24 mouse cellular contexts compared by ENCODE assay signal in genomic region chr9:121815183-121815582, GRCm38 (mm10). TPM values are rescaled to one million over a fixed set of nuclear protein-coding genes. Genes with fewer than 3 reads are reported as not detected.
A peak's percentile ranks its signal among the peaks of the same experiment; 100 is the strongest.
DNase-seq lines count a peak whose midpoint lies in the region; ATAC-seq and TF ChIP-seq lines count a peak whose summit lies in the region.
"Had no signal": no experiment of that assay in that cellular context is flagged by ENCODE, and none has a peak within 500 bp of the region (broad histone marks: within the 10 kb centered on the region; RNA-seq: fewer than 3 reads in every experiment).

No protein-coding gene starts in this region.

- H3K9ac ChIP-seq in midbrain, embryonic 11.5 days (ENCODE audit: low read length): no peak overlapping the region
- no peak overlapping the region for H3K9ac ChIP-seq in midbrain, postnatal 0 days (replicated peaks; ENCODE audit: low read length, poor library complexity, severe bottlenecking)
- H3K9ac ChIP-seq in hindbrain, embryonic 16.5 days (ENCODE audit: low read depth, low read length): no peak overlapping the region
- H3K9ac ChIP-seq: embryonic facial prominence, embryonic 12.5 days; forebrain, embryonic 13.5 days; forebrain, embryonic 15.5 days; forebrain, postnatal 0 days had no signal

- no peak overlapping the region for H3K27ac ChIP-seq in midbrain, embryonic 11.5 days (ENCODE audit: low read depth, low read length)
- H3K27ac ChIP-seq in midbrain, postnatal 0 days (ENCODE audit: low read depth, low read length): no peak overlapping the region
- no peak overlapping the region for H3K27ac ChIP-seq in hindbrain, embryonic 16.5 days (ENCODE audit: low read depth, low read length)
- H3K27ac ChIP-seq in limb, embryonic 10.5 days: no peak overlapping the region
- H3K27ac ChIP-seq: embryonic facial prominence, embryonic 10.5 days; embryonic facial prominence, embryonic 12.5 days; forebrain, embryonic 13.5 days; forebrain, embryonic 15.5 days had no signal

- peaks cover 9% of the 10 kb centered on the region for H3K4me1 ChIP-seq in midbrain, embryonic 11.5 days (ENCODE audit: control insufficient read depth, insufficient read depth, low read length)
- peaks cover 6% of the 10 kb centered on the region; the same call in 1 of the 2 replicates for H3K4me1 ChIP-seq in midbrain, postnatal 0 days (ENCODE audit: insufficient read depth, low read length)
- H3K4me1 ChIP-seq in hindbrain, embryonic 16.5 days (ENCODE audit: control insufficient read depth, insufficient read depth, low read depth, low read length): peaks cover 11% of the 10 kb centered on the region
- H3K4me1 ChIP-seq in limb, embryonic 10.5 days: peaks cover 5% of the 10 kb centered on the region; the same call in 1 of the 2 replicates

- WGBS in midbrain, embryonic 11.5 days: 74% methylated on average over 6 of the region's 6 CpGs
- 82% methylated on average over 6 of the region's 6 CpGs for WGBS in midbrain, postnatal 0 days
- 83% methylated on average over 6 of the region's 6 CpGs for WGBS in hindbrain, embryonic 16.5 days
- 66% methylated on average over 6 of the region's 6 CpGs for WGBS in limb, embryonic 10.5 days

- no peak for TF ChIP-seq CTCF in midbrain, postnatal 0 days (IDR thresholded peaks at IDR 0.05)

- no peak overlapping the region for H3K4me2 ChIP-seq in midbrain, embryonic 11.5 days
- no peak overlapping the region for H3K4me2 ChIP-seq in midbrain, postnatal 0 days (ENCODE audit: low read depth, low read length, poor library complexity, severe bottlenecking)
- H3K4me2 ChIP-seq in hindbrain, embryonic 16.5 days (ENCODE audit: low read length): no peak overlapping the region
- H3K4me2 ChIP-seq: embryonic facial prominence, embryonic 12.5 days; forebrain, embryonic 13.5 days; forebrain, embryonic 15.5 days had no signal

- no peaks in the 10 kb centered on the region for H3K9me3 ChIP-seq in midbrain, embryonic 11.5 days (ENCODE audit: control insufficient read depth, low read length)
- H3K9me3 ChIP-seq in midbrain, postnatal 0 days (ENCODE audit: low read length): no peaks in the 10 kb centered on the region
- no peaks in the 10 kb centered on the region for H3K9me3 ChIP-seq in hindbrain, embryonic 16.5 days (ENCODE audit: control insufficient read depth, low read length)
- H3K9me3 ChIP-seq in limb, embryonic 10.5 days (replicated peaks): no peaks in the 10 kb centered on the region
- H3K9me3 ChIP-seq: embryonic facial prominence, embryonic 10.5 days; embryonic facial prominence, embryonic 12.5 days; forebrain, embryonic 13.5 days; forebrain, embryonic 15.5 days had no signal

- no peaks in the 10 kb centered on the region for H3K36me3 ChIP-seq in midbrain, embryonic 11.5 days (ENCODE audit: control insufficient read depth, insufficient read depth, low read length)
- H3K36me3 ChIP-seq in midbrain, postnatal 0 days (ENCODE audit: insufficient read depth, low read length): no peaks in the 10 kb centered on the region
- H3K36me3 ChIP-seq in hindbrain, embryonic 16.5 days (ENCODE audit: control insufficient read depth, insufficient read depth, low read length): no peaks in the 10 kb centered on the region
- H3K36me3 ChIP-seq in limb, embryonic 10.5 days: no peaks in the 10 kb centered on the region
- H3K36me3 ChIP-seq: embryonic facial prominence, embryonic 10.5 days; embryonic facial prominence, embryonic 12.5 days; forebrain, embryonic 15.5 days had no signal

- DNase-seq in midbrain, embryonic 11.5 days (ENCODE audit: low spot score, missing footprints): peak; percentile 28
- no peak for DNase-seq in midbrain, postnatal 0 days (ENCODE audit: low spot score)
- DNase-seq in 416B (ENCODE audit: low read depth): peak; percentile 49
- DNase-seq in yolk sac, embryonic 10.5 days (ENCODE audit: low spot score): peak; percentile 60
- no peak for DNase-seq in layer of hippocampus, postnatal 25 days (ENCODE audit: extremely low spot score in 1 of 2, low spot score in 1 of 2)
- no peak for DNase-seq in limb, embryonic 10.5 days (ENCODE audit: low spot score)
- DNase-seq: adrenal gland, adult 2 months; adrenal gland, postnatal 10 days; adrenal gland, postnatal 25 days; cerebellum, adult 11 months; cerebellum, adult 18-20 months; cerebellum, adult 8-10 months; cerebellum, adult 9-11 months; cerebellum, postnatal 14 days; cerebellum, postnatal 36 days; forebrain, postnatal 0 days had no signal

- H3K4me3 ChIP-seq in midbrain, embryonic 11.5 days (ENCODE audit: low read depth, low read length): no peak overlapping the region
- no peak overlapping the region for H3K4me3 ChIP-seq in midbrain, postnatal 0 days (ENCODE audit: low read depth, low read length)
- no peak overlapping the region for H3K4me3 ChIP-seq in hindbrain, embryonic 16.5 days (ENCODE audit: low read length)
- H3K4me3 ChIP-seq in limb, embryonic 10.5 days: no peak overlapping the region
- H3K4me3 ChIP-seq: embryonic facial prominence, embryonic 10.5 days; embryonic facial prominence, embryonic 12.5 days; forebrain, embryonic 13.5 days; forebrain, embryonic 15.5 days had no signal

- no peak for ATAC-seq in midbrain, embryonic 11.5 days (ENCODE audit: low FRiP score)
- no peak for ATAC-seq in midbrain, postnatal 0 days (ENCODE audit: low FRiP score)
- ATAC-seq in common myeloid progenitor, adult 5-6 weeks (replicated peaks; ENCODE audit: low read depth, poor library complexity, severe bottlenecking): 0 out of 2 replicates have a peak, but pooled peaks have one; percentile 22
- ATAC-seq in hindbrain, embryonic 16.5 days: no peak
- ATAC-seq: CD4-positive, CD25-positive, alpha-beta regulatory T cell, adult 4 months; forebrain, embryonic 13.5 days; forebrain, embryonic 15.5 days; forebrain, postnatal 0 days had no signal

- H3K27me3 ChIP-seq in midbrain, embryonic 11.5 days (ENCODE audit: control insufficient read depth, insufficient read depth, low read length): no peaks in the 10 kb centered on the region; the same call in 1 of the 2 replicates
- no peaks in the 10 kb centered on the region for H3K27me3 ChIP-seq in midbrain, postnatal 0 days (ENCODE audit: insufficient read depth, low read length)
- no peaks in the 10 kb centered on the region for H3K27me3 ChIP-seq in hindbrain, embryonic 16.5 days (replicated peaks; ENCODE audit: control insufficient read depth, insufficient read depth, low read length)
- H3K27me3 ChIP-seq in limb, embryonic 10.5 days (ENCODE audit: low read depth, poor library complexity, severe bottlenecking): no peaks in the 10 kb centered on the region
- H3K27me3 ChIP-seq: embryonic facial prominence, embryonic 12.5 days; forebrain, embryonic 13.5 days; forebrain, embryonic 15.5 days had no signal

RNA-seq across cellular contexts. Expression of gene Hhatl, which starts 22.9 kb away (rescaled TPM):
- polyA plus RNA-seq in midbrain, embryonic 11.5 days (2014; fragmentation: Nextera tagmentation; extraction: Ambion mirVana): not detected in 2 replicates
- total RNA-seq in midbrain, postnatal 0 days (2014; rRNA removed): 1.2 and 1.5 TPM in 2 replicates
- 0.64 and 0.99 TPM in 2 replicates for polyA plus RNA-seq in midbrain, postnatal 0 days (2015; fragmentation: Nextera tagmentation; extraction: Ambion mirVana)
- not detected in 2 replicates for total RNA-seq in common myeloid progenitor, adult 5-6 weeks (2017)
- 0.50 and 0.55 TPM in 2 replicates for polyA plus RNA-seq in hindbrain, embryonic 16.5 days (2015; fragmentation: Nextera tagmentation; extraction: Ambion mirVana)
- total RNA-seq in layer of hippocampus, postnatal 25 days (2021): 10 to 100 TPM; 15.1 to 15.5 TPM
- polyA plus RNA-seq in limb, embryonic 10.5 days (2016; fragmentation: Nextera tagmentation; extraction: Ambion mirVana): not detected in 2 replicates
- total RNA-seq: adrenal gland, adult 2 months; adrenal gland, postnatal 25 days; MEL had no signal
- polyA plus RNA-seq: CD4-positive, CD25-positive, alpha-beta regulatory T cell, adult 4 months; embryonic facial prominence, embryonic 10.5 days had no signal

RNA-seq across cellular contexts. Expression of gene Ccdc13, which starts 24.1 kb away (rescaled TPM):
- polyA plus RNA-seq in midbrain, embryonic 11.5 days (2014; fragmentation: Nextera tagmentation; extraction: Ambion mirVana): 1.5 and 2.0 TPM in 2 replicates
- total RNA-seq in midbrain, postnatal 0 days (2014; rRNA removed): 2.8 and 3.0 TPM in 2 replicates
- 4.1 and 4.8 TPM in 2 replicates for polyA plus RNA-seq in midbrain, postnatal 0 days (2015; fragmentation: Nextera tagmentation; extraction: Ambion mirVana)
- total RNA-seq in common myeloid progenitor, adult 5-6 weeks (2017): not detected in 2 replicates
- 2.8 and 3.6 TPM in 2 replicates for polyA plus RNA-seq in hindbrain, embryonic 16.5 days (2015; fragmentation: Nextera tagmentation; extraction: Ambion mirVana)
- total RNA-seq in layer of hippocampus, postnatal 25 days (2021): 1 to 10 TPM; 8.9 to 9.7 TPM
- 0.36 and 0.38 TPM in 2 replicates for polyA plus RNA-seq in limb, embryonic 10.5 days (2016; fragmentation: Nextera tagmentation; extraction: Ambion mirVana)
- total RNA-seq: MEL had no signal
- polyA plus RNA-seq: CD4-positive, CD25-positive, alpha-beta regulatory T cell, adult 4 months had no signal

RNA-seq across cellular contexts. Expression of gene Klhl40, which starts 37.8 kb away (rescaled TPM):
- 0.11 and 0.16 TPM in 2 replicates for polyA plus RNA-seq in midbrain, embryonic 11.5 days (2014; fragmentation: Nextera tagmentation; extraction: Ambion mirVana)
- total RNA-seq in midbrain, postnatal 0 days (2014; rRNA removed): 1.3 and 1.7 TPM in 2 replicates
- 2.9 and 3.2 TPM in 2 replicates for polyA plus RNA-seq in midbrain, postnatal 0 days (2015; fragmentation: Nextera tagmentation; extraction: Ambion mirVana)
- 0.59 TPM in 1 of 2 replicates, not detected in the other for total RNA-seq in common myeloid progenitor, adult 5-6 weeks (2017)
- polyA plus RNA-seq in hindbrain, embryonic 16.5 days (2015; fragmentation: Nextera tagmentation; extraction: Ambion mirVana): 1.9 and 3.3 TPM in 2 replicates
- 1 to 10 TPM; 3.3 to 4.4 TPM for total RNA-seq in layer of hippocampus, postnatal 25 days (2021)
- 0.10 and 0.71 TPM in 2 replicates for polyA plus RNA-seq in limb, embryonic 10.5 days (2016; fragmentation: Nextera tagmentation; extraction: Ambion mirVana)
- total RNA-seq: adrenal gland, adult 2 months; MEL had no signal
- polyA plus RNA-seq: adrenal gland, adult 2 months; CD4-positive, CD25-positive, alpha-beta regulatory T cell, adult 4 months had no signal

RNA-seq across cellular contexts. Expression of gene Higd1a, which starts 43.0 kb away (rescaled TPM):
- polyA plus RNA-seq in midbrain, embryonic 11.5 days (2014; fragmentation: Nextera tagmentation; extraction: Ambion mirVana): 159 and 170 TPM in 2 replicates
- total RNA-seq in midbrain, postnatal 0 days (2014; rRNA removed): 30.6 and 42.8 TPM in 2 replicates
- 179 and 182 TPM in 2 replicates for polyA plus RNA-seq in midbrain, postnatal 0 days (2015; fragmentation: Nextera tagmentation; extraction: Ambion mirVana)
- total RNA-seq in common myeloid progenitor, adult 5-6 weeks (2017): 15.5 and 18.5 TPM in 2 replicates
- polyA plus RNA-seq in hindbrain, embryonic 16.5 days (2015; fragmentation: Nextera tagmentation; extraction: Ambion mirVana): 160 and 166 TPM in 2 replicates
- total RNA-seq in layer of hippocampus, postnatal 25 days (2021): 10 to 100 TPM; 84.7 to 92.8 TPM
- 174 and 201 TPM in 2 replicates for polyA plus RNA-seq in limb, embryonic 10.5 days (2016; fragmentation: Nextera tagmentation; extraction: Ambion mirVana)

RNA-seq across cellular contexts. Expression of gene Zfp651, which starts 56.1 kb away (rescaled TPM):
- 5.0 and 5.9 TPM in 2 replicates for polyA plus RNA-seq in midbrain, embryonic 11.5 days (2014; fragmentation: Nextera tagmentation; extraction: Ambion mirVana)
- 55.4 and 59.7 TPM in 2 replicates for total RNA-seq in midbrain, postnatal 0 days (2014; rRNA removed)
- 21.3 and 22.8 TPM in 2 replicates for polyA plus RNA-seq in midbrain, postnatal 0 days (2015; fragmentation: Nextera tagmentation; extraction: Ambion mirVana)
- 0.15 and 1.5 TPM in 2 replicates for total RNA-seq in common myeloid progenitor, adult 5-6 weeks (2017)
- 15.0 and 22.8 TPM in 2 replicates for polyA plus RNA-seq in hindbrain, embryonic 16.5 days (2015; fragmentation: Nextera tagmentation; extraction: Ambion mirVana)
- total RNA-seq in layer of hippocampus, postnatal 25 days (2021): 100 to 1,000 TPM; 101 to 109 TPM
- polyA plus RNA-seq in limb, embryonic 10.5 days (2016; fragmentation: Nextera tagmentation; extraction: Ambion mirVana): 4.4 and 7.0 TPM in 2 replicates

Comparison
In these comparisons a context has a peak if more than half of its experiments do, and no peak if none do; other contexts are left out.
1. DNase-seq: peak in midbrain, embryonic 11.5 days (single experiment), 416B (single experiment) and yolk sac, embryonic 10.5 days (single experiment); none in midbrain, postnatal 0 days (single experiment), layer of hippocampus, postnatal 25 days (0 of 2) and limb, embryonic 10.5 days (single experiment).